Mouse (Mus musculus): ENCODE measurements at regions not wholly inside any gene's neighbourhood (a gene's known extent, or its start where the extent isn't known, plus 50 kb on each side); places are given as distances from the start of the nearest gene placed in this dataset.

DNA sequence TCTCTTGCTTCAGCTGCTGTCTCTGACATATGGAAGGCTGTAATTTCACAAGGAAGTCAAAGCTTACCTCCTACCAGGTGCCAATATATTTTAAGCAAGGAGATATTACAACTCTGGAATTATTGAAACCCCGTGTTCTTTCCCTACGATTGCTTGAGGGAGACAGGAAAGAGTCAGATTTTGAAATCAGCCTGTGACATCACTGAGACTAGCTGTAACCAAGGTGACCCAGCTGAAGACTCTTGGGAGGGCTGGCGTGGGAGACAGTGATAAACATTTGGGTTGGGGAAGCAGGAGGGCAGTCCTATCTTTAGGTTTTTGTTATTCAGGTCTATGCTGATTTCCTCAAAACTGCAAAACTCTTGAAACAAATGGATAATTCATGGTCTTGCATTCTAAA, 518.4 kb upstream of the Id2 start:
- peak in 1 of 2 experiments; percentile 29 for DNase-seq (ENCODE audit: low spot score in 2 of 2)

GRCm38 (mm10) chr12:25613473-25613872, 516.5 kb upstream of the Id2 start:
- no peak for DNase-seq (ENCODE audit: low spot score in 2 of 2)

DNA sequence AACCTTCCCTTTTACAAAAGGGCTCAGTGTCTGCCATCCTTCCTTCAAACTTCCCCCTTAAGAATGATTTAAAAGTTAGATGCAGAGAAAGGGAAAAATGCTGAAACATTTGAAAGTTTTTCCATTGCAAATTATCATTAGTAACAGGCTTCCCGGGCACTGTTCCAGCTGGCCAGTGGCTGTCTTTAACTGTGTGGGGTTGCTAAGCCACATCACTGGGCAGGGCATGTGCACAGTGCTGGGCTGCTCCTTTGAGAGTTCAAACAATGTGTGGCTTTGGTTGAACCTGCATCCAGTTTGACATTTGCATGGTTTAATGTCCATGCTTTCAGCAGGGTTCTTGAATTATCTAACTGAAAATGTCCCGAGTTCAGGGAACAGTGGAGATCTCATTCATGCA, 512.1 kb upstream of the Id2 start:
- no peak for DNase-seq (ENCODE audit: low spot score in 2 of 2)

DNA sequence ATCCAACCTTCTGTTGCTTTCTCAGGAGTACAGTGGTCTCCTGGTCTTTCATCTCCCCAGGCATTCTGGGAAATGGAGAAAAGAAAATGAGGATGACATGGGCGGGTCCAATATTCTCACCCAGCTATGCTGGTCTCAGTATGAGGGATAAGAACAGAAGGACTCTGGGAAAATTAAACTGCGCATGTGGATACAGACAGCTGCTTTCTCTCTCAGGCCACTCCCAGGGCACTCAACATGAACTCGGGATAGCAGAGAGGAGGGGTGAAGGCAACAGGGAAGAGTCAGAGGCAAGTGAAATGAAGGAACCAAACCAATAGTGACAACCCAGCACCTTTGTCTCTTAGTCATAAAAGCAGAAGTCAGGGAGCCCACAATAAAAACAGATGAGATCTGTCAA, 508.5 kb upstream of the Id2 start:
- DNase-seq (ENCODE audit: low spot score in 2 of 2): no peak

DNA sequence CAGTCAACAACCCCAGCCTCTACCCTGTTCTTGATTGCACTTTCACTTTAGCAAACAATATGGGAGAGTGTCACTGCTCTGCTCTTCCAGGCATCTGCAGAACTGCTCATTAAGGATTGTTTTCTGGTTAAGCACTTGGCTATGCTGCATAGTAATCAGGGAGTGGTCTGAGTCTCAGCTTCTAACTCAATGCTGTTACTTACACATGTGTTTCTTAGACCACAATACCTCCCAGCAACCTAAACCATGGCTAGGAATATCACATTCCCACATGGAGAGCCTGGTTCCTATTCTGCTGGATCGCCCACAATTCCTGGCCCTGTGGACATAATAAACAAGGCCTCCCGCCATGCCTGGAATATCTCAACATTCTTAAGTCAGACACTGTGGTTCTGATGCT, 493.3 kb upstream of the Id2 start:
- no peak for DNase-seq (ENCODE audit: low spot score in 2 of 2)

- no peak for DNase-seq (ENCODE audit: low spot score in 2 of 2)
Observed at GRCm38 (mm10) chr12:25585746-25586145, 488.8 kb upstream of the Id2 start.

DNA sequence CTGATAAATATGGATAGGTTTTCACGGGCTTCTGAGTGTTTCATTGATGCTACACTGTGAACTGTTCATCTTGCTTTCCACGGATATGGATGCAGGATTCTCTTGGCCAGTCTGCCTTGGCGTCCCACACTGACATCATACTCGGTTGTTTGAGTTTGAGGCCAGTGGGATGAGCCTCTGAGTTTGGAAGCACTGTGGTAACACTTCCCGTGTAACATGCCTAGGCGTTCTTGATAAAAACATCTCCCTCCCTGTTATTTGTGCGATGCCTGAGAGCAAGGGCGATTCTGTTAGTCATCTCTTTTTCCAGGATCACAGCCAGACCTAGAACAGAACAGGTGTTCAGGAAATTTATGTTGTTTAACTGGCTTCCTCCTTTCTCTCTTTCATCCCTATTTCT, 482.5 kb upstream of the Id2 start:
- peak; percentile 50 to 52 for DNase-seq (ENCODE audit: low spot score in 2 of 2)

DNA sequence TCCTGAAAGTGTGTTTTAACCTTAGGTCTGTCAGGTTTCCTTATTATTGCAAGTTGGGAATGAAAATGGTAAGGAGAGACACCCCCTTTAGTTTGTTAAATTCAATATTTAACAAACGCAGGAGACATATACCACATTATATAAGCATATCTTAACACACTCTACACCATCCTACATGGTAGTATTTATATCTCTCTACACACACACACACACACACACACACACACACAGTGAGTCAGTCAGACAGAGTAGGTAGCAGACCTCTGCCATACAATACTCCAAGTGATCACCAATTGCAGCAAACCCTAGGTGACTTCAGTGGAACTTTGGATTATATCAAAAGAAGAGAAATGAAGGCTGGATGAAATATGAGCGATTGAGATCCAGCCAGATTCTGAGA, 468.2 kb upstream of the Id2 start:
- DNase-seq (ENCODE audit: low spot score in 2 of 2): peak; percentile 6 to 17

DNA sequence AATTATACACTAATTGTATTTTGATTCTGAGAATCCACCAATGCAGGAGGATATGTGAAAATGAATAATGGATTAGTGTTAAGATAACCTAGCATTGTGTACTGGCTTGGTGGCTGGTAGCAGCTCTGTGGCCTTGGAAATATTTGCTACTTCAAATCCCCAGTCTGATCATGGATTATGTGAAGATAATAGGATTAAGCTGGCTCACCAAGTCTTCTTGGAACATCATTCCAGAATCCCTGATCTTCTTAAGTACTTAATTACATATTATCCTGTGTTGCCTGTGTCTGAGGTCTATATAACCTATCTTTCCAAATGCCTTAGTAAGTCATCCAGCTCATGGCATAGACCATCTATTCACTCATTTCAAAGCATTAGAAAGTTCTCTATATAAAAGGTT, 462.7 kb upstream of the Id2 start:
- no peak for DNase-seq (ENCODE audit: low spot score in 2 of 2)

DNA sequence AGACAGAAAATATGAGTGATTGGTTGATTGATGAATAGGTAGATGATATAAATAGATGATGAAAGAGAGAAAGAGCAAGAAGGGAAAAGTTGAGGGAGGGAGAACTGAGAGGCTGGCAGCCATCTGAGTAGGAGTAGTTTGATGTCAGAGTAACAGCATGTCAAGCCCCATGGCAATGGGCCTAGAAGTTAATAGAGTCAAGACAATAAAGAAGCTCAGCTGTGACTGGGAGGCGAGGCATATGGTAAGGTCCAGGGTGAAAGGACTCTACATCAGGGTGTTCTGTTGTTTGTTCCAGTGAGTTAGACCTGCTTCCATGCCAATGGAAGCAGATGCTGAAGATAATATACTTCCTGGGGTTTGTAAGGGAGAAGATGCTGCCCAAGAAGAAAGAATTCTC, 456.7 kb upstream of the Id2 start:
- DNase-seq (ENCODE audit: low spot score in 2 of 2): no peak

- no peak for DNase-seq (ENCODE audit: low spot score in 2 of 2)
Observed at GRCm38 (mm10) chr12:25549735-25550134, 452.8 kb upstream of the Id2 start.

GRCm38 (mm10) chr12:25544253-25544652, 447.3 kb upstream of the Id2 start:
- DNase-seq (ENCODE audit: low spot score in 2 of 2): no peak

- no peak for DNase-seq (ENCODE audit: low spot score in 2 of 2)
Observed at GRCm38 (mm10) chr12:25534620-25534950, 437.6 kb upstream of the Id2 start.

DNA sequence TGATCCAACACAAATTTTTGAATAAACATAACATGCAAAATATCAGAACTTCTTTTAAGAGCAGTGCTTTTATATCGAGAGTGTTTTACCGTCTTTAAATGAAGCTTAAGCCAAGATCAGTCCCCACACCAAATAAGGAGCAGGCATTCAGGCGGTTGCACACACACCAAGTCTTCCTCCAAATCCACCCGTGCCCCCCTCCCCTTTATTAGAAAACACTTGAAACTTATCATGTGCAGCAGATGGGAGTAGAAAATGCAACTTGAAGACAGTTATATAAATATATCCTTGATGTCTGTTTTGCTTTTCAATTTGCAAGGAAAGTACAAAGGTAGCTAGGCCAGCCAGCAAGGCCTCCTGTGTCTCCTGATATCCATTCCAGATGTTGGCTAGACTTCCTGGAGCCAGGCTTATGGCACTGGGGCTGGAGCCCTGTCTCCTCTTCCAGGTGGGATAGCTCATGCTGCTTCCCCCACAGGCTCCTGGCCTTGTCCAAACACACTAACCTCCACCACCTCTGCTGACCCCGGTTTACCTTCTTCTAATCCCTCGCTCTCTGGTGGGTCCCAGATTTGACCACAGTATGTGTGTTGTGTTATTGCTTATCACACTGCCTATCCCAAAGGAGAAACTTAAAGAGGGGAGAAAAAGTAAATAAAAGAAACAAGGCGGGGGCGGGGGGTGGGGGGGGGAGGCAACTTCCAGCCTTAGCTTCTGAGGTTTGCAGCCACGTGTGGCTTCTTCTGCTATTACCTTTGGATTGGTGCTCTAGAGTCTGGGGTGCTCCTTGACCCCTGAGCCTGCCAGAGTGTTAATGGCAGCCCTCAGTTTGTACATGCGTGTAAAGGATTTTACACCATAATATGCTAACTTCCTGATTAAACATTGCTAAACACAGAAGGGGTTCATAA, 437.0 kb upstream of the Id2 start:
- DNase-seq (ENCODE audit: low spot score in 2 of 2): no peak

DNA sequence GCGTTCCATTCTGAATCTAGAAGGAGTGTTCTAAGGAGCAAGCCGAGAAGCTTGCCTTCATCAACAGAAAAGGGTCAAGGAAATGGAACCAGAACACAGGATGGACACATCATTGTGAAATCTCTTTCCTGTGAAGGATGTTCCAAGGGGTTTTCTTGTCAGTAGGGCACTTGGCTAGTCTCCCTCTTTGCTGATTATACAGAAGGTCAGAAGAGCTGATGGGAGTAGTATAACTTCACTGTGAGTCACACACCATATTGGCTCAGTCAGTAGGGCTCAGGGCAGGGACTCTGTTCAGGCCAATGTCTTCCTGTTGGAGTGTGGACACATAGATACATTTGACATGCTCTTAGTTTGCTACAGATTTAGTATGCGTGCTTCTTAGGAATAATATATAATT, 433.5 kb upstream of the Id2 start:
- DNase-seq (ENCODE audit: low spot score in 2 of 2): no peak

DNA sequence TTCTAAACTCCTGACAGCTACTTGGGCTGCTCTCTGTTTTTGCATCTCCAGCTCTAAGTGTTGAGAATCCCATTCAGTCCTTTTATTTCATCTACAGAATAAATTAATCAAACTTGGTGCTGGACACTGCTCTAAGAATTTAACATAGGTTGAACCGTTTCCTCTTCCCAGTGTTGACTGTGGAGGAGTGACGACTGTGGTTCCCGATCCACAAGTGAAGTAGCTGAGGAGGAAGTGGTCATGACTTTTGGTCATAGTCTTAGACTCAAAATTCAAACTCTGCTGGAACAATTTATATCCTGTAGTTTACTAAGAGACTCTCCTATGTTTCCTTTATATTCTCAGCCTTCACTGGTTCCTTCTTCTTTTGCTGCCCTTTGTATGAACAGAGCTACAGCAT, 432.6 kb upstream of the Id2 start:
- no peak for DNase-seq (ENCODE audit: low spot score in 2 of 2)

DNA sequence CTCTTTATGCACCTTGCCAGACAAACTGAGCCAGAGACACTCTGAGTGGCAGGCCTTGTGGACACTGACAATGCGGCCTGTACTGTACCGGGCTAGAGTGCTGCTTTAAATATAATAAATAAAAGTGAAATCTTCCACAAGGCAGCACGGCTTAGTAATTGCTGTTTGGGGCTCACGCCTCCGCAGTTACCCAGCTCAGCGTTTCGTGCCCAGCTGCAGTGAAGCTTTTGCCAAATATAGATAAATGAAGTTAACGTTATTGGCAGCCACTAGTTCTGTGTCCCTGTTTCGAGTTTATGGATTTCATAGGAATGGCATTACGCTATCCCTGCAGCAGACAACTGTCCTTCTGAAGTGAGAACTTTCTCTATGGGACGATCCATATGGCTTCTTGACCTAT, 429.7 kb upstream of the Id2 start:
- DNase-seq (ENCODE audit: low spot score in 2 of 2): peak; percentile 25 to 54

DNA sequence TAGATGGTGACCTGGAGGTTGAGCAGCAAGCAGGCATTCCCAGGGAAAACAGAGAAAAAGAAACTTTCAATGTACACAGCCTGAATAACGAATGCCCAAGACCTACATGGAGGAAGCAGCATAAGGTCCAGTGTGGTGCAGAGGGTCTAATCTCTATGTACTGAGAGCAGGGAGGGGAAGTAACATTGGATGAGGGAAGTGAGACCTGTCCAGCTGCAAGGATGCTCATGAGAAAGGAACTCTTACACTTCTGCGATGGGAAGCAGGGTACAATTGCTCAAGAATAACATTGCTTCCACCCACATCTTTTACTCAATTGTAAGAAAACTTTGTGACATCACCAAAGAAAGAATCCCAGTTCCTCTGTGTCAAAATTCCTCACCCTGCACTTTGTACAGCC, 419.8 kb upstream of the Id2 start:
- no peak for DNase-seq (ENCODE audit: low spot score in 2 of 2)

DNA sequence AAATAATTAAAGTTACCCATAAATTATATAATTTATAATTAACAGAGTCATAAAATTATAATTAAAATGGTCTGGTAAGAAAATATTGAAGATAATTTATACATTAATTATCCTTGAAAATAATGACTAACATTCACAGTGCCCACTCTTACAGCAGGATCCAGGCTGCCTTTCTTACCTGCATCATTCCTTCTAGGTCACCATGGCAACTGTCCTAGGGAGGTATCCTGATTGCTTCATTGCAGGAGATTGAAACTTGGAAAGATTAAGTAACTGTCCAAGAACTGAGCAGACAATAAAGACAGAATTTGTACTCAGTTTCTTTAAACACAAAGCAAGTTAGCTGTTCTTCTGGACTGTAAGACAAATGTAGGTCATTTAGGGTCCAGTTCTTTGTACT, 416.7 kb upstream of the Id2 start:
- no peak for DNase-seq (ENCODE audit: low spot score in 2 of 2)

DNA sequence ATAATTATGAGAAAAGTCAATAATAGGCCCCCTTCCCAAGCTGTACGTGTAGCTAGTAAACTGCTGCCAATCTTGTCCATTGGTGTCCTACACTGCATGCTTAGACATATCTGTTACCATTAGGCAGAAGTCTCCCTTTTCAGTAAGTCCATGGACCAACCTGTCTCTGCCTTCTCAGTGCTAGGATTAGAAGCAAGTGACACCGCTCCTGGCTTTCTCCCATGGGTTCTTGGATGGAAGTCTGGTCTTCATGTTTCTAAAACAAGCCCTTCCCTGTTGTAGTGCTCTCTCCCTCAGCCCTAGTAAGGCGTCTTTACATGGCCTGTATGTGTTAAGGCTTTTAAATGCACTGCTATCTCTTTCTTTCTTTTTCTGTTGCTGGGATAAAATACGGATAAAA, 412.7 kb upstream of the Id2 start:
- no peak for DNase-seq (ENCODE audit: low spot score in 2 of 2)

DNA sequence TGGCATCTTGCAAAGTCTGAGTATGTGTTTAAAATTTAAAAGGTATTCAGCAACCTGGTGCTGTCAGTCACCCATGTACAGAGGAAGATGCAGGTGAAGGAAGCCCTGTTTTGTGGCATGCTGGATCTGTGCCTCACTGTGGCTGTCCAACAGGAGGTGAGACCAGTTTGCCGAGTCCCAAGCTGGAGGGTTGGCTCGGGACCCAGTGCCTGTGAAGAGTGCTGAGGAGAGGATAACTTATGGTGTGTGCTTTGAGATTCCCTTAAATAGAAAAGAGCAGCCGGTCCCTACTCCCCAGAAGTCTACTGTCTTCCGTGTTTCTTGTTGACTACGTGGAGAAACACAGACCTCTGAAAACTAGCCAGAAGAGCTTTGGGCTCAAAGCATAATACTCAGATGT, 396.3 kb upstream of the Id2 start:
- DNase-seq (ENCODE audit: low spot score in 2 of 2): no peak

DNA sequence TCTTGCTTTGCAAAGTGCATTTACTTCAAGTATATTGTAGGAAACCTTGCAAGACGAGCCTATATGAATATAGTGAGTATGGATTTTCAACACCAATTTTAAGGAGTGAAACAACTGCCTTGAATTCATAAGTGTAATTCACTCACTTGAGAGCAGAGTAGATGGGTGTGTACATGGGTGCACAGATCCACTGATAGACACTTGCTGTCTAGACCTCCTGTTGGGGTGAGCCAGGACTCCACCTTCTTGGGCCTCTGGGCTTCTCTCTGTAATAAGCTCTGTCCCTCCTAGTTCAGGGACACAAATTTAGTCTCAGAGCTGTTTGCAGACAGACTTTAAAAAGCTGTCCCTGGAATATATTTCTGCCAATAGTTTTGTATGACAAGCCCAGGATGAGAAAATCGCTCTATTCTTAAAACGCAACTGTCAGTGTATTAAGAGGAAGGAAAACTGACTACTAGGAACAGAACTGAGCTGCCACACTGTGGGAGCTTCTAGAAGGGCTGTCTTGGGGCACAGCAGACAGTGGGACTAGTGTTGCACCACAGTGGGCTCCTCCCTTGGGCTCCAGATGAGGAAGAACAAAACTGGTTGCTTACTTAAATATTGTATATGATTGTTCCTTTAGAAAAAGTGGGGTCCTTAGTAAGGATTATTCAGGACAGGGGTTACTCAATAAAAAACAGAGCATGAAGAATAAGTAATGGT, 395.7 kb upstream of the Id2 start:
- DNase-seq (ENCODE audit: low spot score in 2 of 2): no peak

DNA sequence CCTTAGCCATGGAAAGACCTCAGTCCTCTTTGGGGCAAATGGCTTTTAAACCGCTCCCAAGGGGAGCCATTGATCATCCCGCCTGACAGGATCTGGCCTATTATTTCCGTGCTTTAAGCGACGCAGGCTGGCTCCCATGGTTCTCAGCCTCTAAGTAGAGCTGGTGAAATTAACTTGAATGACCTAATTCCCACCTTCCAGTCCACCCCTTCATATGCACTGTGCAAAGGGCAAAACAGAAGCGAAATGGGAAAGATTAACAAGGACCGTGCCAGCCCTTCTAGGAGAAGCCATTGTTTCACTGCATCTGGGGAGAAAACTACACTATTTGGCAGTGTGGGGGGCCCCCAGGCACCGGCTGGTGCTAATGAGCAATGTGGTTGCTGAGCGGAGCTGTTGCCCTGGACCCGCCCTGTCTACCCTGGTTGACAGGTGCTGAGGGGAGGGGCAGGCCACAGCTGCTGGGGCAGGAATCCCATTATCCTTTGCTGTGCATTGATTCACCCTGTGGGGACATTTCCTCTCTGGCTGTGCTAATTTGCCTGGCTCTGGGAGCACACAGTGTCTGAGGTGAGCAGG, 378.3 kb upstream of the Id2 start:
- no peak for DNase-seq (ENCODE audit: low spot score in 2 of 2)
